Mouse (Mus musculus) right cerebral cortex, postnatal 4 days (tissue): ENCODE results near the gene Tacc2.
"Not testable (repeated sequence)": the region's sequence is repeated elsewhere in the genome, so short reads cannot be mapped to it uniquely, and the experiment has no call there.

Experiments
- DNase-seq: peaks from one replicate; pipeline ENCODE4 v3.0.0-alpha.2; 2022

Tacc2 gene

DNA sequence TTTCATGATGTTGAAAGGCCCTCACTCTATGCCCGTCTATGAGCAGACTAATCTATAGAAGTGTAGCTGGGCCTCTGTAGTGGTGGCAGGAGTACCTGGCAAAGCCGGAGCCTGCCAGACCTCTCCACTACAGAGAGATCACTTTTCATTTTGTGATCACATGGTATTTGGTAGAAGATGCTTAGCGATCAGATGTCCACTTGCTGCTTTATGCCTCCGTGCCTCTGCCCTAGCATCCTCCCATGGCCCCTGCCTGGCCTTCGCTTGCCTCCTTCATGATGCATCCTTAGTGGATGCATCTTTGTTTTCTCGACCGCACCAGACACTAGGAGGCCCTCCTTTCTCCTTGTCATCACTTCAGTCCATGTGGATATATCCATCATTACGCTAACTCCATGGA is 79.7 kb downstream of the Tacc2 start:
- DNase-seq, result no peak

DNA sequence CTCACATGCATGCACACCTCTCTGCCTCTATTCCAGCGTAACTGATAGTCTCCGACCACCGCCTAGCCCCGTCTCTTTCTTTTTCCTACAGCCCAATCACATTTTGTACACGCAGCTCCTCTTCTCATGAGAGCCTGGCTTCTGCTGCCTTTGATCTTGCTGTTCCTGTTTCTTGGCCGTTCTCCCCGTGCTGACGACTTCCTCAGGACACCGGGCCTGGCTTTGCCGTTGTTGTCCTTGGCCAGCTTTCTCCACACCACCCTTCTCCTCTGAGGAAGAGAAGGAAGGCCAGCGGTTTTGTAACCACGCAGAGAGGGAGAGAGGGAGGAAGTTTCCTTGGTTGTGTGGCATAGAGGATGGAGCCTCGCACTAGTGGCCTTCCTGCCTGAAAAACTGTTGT is 80.5 kb downstream of the Tacc2 start:
- DNase-seq, result no peak

DNA sequence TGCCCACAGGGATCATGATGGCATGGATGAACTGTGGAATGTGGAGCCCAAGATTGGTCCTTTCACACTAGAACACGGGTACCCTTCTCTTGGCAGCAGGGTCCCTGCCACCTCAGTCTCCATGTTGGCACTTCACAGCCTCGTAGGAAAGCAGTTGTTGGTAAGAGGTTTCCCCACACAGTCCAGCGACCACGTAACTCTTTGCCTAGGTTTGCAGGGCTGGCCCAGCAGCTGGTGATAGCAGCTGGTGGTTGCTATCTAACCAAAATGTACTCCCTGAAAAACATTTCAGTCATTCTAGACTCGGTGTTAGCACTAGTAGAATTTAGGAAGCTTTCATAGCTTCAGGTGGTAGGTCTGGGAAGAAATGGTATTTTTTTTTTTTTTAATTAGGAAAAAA is 81.9 kb downstream of the Tacc2 start:
- no peak for DNase-seq

DNA sequence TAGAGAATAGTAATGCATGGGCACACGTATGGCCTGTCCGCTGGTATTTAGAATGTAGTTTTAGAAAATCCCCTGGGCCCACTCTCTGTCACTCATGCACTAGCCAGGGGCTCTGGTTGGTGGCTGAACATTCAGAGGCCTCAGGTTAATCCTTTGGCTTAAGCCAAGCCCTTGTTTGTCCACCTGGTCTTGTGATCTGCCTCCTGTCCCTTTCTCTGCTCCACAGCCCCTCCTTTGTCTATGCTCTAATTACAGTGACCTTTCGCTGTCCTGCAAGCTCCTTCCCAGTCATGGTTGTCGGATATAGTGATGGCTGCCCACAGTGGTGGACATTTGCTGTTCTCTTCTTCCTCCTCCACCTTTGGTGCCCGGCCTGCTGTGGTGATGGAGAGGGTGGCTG is 85.0 kb downstream of the Tacc2 start:
- DNase-seq, result no peak

DNA sequence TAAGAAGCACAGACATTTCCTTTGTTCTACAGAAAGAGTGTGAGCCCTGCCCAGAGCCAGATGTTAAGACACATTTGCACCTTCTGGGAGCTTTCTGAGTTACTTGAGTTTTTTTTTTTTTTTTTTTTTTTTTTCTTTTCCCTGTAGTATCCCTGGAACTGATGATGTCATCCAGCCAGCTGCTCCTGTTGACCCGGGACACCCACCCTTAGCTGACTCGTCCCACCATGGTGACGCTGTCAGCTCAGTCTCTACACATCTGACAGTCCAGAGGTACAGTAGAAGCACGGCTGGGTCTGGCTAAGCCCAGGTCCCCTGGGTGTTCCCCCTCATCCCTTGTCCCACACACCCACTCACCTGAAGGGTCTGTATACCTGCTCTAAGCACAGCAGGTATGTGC is 85.6 kb downstream of the Tacc2 start:
- no peak for DNase-seq

DNA sequence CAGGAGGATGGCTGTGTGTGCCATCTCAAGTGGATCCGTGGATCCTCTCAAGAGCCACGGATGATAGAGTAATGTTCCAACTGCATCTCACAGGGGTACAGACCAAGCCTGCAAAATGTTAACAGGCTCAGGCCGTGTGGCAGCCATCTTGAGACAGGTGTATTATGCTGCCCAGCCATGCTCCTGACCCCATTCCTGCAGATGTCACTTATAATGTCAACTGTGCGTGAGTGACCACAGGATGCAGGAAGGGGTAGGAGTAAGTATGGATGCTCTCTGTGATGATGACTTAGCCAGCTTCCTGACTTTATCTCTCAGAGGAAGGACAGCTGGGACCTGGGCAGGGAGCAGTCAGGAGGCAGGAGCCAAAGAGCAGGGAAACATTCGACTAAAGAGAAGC is 86.8 kb downstream of the Tacc2 start:
- DNase-seq, result no peak

DNA sequence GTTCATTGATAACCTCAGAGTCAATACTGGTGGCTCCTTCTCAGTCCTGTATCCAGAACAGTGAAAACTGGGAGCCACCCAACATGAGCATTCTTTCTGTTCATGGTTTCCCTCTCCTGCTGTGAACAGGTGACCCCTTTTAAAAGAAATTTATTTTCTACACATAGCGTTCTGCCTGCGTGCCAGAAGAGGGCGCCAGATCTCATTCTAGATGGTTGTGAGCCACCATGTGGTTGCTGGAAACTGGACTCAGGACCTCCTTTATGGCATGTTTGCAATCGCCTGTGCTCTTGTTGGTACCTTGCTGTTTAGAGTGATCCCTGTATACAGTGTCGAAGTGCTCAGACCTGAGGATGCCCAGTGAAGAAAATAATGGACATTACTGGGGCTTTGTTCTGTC is 87.4 kb downstream of the Tacc2 start:
- DNase-seq, result no peak

DNA sequence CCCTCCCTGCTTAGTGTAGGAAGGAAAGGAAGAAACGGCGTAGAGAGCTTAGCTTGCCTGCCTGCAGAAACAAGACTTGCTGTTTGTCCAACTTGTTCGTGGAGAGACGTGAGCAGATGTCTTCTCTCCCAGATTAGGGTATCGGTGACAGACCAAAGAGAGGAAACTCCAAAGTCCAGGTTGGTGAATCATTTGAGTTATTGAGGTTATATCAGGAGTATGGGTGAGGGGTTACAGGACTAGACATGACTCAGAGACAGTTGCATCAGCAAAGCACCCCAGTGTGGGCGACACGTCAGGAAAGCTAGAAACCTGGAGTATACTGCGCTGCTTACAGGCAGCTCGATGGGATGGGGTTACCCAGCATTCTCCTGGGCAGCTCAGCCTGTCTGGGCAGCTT is 88.1 kb downstream of the Tacc2 start:
- DNase-seq, result no peak

DNA sequence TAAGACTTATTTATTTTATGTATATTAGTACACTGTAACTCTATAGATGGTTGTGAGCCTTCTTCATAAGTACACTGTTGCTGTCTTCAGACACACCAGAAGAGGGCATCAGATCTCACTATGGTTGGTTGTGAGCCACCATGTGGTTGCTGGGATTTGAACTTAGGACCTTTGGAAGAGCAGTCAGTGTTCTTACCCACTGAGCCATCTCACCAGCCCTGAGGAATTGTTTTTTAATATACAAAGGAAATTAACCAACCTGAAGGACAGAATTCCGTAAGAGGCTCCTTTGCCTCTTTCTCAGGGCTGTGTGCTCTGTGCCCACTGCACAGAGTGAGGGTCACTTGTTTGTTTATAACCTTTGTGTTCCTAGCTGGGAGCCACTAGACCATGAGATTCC is 90.8 kb downstream of the Tacc2 start:
- not testable (repeated sequence) for DNase-seq

DNA sequence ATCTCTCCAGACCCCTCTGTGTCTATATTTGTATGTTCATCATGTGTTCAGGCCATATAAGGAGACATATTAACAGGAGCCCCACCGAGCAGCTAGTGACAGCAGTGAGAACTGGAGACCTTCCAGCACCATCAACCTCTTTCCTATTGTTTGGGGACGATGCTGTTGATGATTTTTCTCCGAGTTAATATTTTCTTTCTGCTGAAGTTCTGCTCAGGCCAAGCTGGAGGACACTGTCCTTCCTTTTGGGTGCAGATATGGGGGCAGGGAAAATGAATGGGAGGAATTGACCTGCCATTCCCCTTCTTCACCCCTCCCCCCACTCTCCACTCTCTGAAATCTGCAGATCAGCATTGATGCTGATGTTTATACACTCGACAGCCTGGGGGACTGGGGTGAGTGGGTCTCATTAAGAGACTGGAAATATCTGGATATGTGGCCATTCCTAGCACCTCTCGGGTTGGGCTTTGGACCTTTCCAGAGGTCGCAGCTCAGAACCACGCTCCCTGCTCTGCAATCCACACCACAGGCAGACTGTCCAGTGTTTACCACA is 91.6 kb downstream of the Tacc2 start:
- no peak for DNase-seq

DNA sequence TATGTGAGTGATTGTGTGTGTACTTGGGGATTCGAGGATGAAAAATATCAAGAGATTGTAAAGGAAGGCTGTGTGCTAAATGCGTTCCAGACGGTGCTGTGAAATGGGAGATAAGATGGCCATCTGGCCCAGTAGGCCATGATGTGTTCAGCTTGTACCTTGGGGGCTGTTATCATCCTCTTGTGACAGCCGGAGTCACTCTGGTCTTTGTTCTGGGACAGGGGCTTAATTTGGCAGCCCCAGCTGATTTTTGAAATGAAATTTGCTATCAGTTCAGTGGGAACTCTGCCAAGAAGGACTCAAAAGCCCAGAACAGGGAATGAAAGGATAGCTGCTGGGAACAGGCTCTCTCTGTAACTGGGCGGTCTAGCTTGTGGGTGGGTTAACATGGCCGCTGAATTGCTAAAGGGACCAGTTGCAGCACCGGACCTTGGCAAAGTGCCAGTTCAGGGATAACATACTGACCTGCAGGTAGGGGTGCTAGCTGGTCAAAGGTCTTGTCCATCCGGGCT is 92.2 kb downstream of the Tacc2 start:
- DNase-seq, result peak; percentile 34

DNA sequence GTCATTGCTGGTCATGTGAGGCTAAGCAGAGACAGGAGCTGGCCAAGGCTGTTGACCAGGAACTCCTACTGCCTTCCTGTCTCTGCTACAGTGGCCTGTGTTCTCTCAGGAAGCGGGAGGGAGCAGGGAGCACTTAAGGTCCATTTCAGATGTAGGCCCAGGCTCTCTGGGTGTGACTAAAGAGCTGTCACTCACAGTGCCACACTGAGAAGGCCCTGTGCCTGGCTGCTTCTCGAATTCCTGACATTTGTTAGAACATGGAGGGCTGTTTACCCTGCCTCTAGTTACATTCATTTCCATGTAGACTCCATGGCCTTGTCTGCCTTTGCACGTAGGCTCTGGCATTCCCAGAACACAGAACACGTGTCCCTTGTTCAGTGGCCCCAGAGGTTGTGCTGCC is 93.1 kb downstream of the Tacc2 start:
- no peak for DNase-seq

DNA sequence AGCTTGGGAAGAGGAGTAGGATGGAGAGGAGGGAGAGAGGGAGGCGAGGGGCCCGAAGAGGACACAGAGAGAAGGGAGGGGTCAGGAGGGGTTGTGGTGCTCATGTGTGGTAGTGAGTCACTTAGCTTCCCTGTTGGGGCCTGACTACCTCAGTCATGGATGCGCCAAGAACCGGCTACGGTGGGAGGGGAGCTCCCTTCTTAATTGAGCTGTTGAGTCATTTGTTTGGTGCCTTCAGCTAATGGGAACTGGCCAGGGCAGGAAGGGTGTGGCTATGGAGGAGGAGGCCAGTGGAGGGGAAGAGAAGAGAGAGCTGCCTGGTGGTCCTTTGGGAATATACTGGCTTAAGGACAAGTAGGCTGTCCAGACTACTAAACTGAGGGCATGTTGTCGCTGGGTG is 94.1 kb downstream of the Tacc2 start:
- DNase-seq, result no peak

DNA sequence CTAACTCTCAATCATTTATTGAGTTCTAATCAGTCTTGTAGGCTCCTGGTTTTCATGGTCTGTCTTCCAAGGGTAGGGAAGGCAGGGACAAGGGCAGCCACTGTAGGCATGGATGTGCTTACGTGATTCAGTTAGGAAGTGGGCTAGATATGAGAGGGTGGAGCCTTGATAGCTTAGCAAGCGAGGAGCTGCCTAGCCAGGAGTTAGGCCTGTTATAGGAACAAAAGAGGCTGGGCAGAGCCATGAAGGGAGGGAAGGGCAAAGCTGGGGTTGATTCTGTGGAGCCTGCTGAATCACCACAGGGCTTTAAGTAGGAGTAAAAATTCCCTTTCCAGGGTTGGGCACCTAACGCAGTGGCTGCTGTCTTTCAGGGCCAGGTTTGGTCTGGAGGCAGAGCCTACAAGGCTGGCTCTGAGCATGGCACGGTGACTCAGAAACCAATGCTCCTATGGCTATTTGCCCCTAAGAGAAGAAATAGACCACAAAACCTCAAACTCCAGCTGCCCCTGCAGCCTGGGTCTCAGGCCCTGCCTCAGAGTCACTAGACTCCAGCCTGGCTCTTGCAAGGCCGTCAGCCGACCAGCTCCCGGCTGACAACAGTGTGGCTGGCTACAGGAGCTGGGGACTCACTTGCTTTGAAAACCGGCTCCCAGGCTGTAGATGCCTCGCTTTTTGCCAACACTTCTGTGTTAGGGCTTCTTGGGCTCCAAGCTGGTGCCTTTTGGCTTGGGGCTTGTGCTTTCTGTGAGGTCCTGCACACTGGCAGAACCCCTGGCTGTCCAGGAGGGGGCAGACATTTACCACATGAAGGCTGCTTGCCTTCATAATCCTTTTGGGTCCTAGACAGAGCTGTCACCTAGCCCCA is 96.2 kb downstream of the Tacc2 start:
- peak; percentile 35 for DNase-seq

DNA sequence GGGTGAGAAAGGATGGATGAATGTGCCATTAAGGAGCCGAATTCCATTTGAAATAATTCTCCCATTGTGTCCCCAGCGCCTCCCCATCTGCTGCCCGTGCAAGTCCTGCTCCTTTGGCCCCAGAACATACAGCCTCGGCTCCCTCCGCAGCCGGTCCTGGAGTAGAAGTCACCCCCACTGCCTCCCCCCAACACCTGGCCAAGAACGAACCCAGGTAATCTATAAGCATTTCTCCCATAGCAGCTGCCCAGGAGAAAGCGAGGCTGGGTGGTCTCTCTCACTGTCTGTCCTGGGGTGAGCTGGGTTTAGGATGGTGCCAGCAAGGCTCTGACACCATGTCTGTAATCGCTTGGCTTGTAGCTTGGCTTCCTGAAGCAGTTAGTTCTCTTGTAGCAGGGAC is 97.3 kb downstream of the Tacc2 start:
- no peak for DNase-seq

DNA sequence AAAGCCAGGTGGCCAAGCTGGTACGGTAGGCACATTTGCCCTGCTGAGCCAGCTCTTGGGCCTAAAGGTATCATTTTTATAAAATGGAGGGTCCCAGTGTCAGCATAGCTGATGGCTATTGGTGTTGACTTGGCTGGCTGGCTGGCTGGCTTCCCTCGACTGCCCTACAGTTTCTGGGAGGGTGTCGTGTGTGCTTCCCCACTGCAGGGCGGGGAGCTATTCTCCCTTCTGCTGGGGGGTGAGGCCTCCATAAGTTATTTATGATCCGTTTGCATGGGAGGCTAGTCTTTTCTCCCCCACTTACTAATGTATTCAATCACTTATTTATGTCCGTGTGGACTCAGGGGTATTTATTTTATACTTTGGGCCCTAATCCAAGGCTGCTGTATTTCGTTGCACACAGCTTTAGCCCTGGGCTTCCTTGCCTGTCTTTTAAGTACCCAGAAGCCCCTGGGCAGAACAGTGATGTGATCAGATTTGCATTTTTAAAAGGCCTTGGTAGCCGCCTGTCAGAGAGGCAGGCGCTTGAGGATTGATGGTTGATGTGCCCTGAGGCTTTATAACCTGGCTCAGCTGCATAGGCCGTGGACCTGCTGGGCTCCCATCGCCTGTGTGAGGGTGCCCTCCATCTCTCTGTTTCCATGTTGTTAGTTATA is 99.8 kb downstream of the Tacc2 start:
- DNase-seq, result no peak

DNA sequence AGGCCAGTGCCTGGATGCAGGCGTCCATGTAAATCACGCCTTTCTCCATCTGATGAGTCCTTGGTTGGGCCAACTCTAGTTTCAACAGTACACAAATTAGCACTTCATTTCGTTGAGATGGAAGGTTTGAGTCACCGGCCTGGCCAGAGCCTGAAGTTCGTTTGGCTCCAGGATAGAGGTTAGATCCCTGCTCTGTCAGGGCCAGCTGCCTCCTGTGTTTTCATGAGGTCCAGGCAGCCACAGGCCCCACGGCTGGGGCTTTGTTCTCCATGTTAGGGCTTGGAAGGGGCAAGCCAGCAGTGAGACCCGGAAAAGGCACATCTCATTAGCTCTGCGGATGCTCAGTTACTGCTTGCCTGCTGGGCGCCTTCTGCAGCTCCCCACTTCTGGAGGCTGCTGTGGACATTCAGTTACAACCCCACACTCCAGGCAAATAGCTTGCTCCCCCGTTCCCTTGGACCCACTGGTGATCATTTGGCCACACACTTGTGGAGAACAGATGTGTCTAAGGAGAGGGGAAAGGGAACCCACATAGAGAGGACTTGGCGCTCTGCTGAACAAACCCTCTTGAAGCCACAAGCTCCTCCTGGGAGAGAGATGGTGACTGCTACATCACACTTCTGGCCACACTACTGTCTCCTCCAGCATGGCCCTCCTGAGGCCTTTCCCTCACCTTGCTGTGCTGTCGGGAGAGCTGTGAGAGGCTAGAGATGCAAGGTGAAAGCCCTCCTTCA is 100.5 kb downstream of the Tacc2 start:
- no peak for DNase-seq

DNA sequence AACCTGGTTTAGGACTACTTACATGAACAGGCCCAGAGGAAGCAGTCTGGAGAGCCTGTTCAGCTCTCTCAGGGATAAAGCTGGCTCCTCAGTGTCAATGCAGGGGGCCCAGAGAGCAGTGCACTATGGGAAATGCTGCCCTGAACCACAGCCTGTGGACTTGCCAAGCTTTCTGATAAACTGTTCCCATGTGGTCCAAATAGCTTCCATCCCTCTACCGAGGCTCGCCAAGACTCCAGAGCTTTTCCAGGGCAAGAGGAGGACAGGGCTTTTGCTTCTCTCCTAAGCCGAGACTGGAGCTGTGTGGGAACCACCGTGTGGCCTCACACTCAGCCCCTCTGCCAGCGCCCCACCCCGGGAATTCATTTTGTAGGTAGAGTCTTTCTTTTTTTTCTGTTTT is 101.2 kb downstream of the Tacc2 start:
- DNase-seq, result no peak

DNA sequence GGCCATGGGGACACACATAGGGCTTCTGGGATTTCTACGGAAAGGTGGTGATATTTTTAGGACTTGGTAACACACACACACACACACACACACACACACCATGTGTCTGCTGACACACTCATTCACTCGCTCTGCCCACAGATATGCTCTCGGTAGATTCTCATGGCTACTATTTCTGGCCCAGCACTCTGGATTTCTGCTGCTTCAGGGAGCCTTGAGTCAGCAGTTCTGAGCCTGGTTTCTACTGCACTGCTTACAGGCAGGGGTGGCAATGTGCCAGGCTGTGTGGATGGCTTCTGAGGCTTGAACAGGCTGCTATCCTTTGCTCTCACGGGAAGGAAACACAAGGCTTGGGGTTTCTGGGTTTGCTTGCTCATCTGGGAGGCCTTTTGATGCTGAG is 104.6 kb downstream of the Tacc2 start:
- DNase-seq, result peak; percentile 71

DNA sequence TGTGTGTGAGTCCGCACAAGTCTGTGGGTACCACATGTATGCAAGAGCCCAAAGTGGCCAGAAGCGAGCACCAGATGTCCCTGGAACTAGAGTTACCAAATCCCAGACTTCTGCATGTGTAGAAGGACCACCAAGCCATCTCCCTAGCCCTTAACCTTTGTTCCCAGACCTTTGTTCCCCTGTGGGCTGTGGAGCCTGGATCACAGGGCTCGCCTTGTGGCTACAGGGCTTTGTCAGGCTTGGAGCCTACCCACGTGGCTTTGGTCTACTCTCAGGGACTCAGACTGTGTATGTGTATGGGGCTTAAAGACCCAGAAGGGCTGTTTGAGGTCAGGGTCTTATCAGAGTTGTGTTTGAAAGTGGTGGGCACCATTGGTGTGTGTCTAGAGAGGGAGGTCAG is 111.4 kb downstream of the Tacc2 start:
- no peak for DNase-seq

DNA sequence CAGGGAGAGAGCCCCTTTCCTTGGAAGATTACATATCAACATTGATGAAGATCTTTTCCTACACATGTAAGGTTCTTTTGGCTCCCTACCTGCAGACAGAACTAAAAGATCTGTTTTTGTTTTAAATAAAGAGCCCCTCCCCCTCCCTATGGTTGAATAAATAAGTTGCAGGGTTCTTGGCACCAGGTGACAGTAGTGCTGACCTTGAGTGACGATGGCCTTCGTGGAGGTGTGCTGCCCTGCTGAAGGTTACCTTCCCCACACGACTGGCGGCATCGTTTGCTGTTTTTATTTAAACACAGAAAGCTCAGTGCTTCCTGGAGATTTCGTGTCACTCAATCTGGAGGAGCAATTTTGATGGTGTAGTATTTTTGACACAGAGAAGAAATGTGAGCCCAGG is 113.6 kb downstream of the Tacc2 start:
- no peak for DNase-seq

DNA sequence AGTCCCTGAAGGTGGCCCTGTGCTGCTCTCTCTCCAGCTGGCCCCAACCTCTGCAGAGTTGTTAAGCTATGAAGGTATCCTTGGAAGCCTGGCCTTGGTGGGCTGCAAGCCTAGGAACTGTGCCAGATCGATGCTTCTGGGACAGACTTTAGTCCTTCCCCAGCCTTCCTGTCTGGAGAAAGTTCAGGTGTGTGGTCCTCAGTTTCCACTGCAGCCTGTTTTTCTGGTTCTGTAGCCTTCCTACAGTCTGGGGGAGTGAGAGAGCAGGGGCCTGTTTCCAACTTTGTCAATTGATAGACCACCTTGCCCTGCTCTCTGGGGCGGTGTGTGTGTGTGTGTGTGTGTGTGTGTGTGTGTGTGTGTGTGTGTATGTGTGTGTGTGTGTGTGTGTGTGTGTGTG is 114.7 kb downstream of the Tacc2 start:
- DNase-seq, result no peak

DNA sequence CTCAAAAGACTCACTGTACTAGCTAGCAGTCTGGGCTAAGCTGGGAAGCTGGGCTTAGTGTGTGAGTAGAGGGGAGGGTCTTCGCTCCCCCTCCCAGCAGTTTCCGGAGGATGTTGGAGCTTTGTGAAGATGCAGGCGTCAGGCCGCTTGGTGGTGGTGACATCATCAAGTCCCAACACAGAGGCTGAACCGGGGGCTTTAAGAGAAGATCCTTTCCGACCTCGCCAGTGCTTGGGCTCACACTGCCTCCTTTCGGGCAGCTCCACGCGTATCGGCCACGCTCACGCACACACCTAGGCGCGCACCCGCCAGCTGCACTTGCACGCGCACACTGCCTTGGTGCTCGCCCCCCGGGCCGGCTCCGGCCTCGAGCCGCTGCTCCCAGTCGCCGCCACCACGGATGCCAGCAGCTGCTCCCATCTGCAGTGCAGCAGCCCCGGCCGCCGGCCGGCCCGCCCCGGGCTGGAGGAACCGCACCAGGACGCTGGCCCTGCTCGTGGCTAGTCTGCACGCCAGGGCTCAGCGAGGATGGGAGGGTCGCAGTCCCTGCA is 115.2 kb downstream of the Tacc2 start:
- DNase-seq, result peak; percentile 78
